Mouse (Mus musculus): ENCODE results near the gene A930009A15Rik.

DNA sequence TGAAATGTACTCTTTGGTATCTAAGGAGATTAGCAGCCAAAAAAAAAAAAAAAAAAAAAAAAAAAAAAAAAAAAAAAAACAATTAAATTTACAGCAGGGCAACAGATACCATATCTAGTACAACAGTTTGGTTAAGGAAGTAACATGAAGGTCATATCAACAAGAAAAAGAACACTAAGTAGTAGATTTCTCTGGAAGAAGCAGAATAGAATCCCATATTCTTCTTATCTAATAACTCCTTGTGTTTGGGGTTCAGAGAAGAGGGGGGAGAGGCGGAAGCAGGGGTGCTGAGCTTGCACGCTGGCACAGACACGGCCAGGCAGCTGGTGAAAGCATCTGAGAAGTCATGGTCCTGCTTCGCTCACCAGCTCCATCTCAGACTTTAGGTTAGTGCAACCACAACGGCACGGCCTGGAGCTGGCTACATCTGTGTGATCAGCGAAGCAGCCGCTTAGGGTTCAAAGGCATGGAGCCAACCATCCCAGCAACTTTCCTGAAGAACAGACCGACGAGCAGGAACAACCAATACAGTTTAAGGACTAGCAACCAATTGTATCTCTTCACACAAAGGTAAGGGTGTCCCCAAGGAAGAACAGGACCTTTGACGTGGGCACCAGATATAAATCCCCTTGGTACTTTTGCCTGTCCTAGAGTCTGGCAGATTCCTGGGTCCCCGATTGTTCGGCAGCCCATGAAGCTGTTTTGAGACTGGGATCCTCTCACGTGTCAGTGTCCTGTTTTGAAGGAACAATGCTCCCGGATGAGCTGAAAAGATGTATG is at the start of gene A930009A15Rik:
- TF ChIP-seq CTCF (IDR thresholded peaks at IDR 0.05; ENCODE audit: insufficient read depth, low read depth, low read length) (no peak), POLR2A (IDR thresholded peaks at IDR 0.05; ENCODE audit: insufficient read depth, low read depth, low read length) (no peak)

Measured in olfactory bulb, adult 2 months (tissue).